Mouse (Mus musculus) CH12.LX (cell line): ENCODE measurements at regions not wholly inside any gene's neighbourhood (a gene's known extent, or its start where the extent isn't known, plus 50 kb on each side); places are given as distances from the start of the nearest gene placed in this dataset.

Experiments used
- DNase-seq: peaks from one replicate; pipeline ENCODE4 v3.0.0-alpha.2; 2013; ENCODE audit errors: extremely low read depth
- H3K27ac ChIP-seq: 2 replicates; pipeline ENCODE4 v1.5.1; 2012; ENCODE audit warnings: low read depth, mild to moderate bottlenecking, control low read depth, moderate library complexity; ENCODE audit not compliant: insufficient read depth
- H3K27me3 ChIP-seq: replicated peaks from 2 replicates; pipeline ENCODE3; 2012; ENCODE audit warnings: inconsistent platforms
- H3K36me3 ChIP-seq, 2 experiments: replicated peaks in 1 of 2; 2 replicates each; pipeline versions ENCODE3 to v1.6.1; 2012; ENCODE audit warnings: inconsistent platforms in 1 of 2, low read length in 1 of 2, mild to moderate bottlenecking in 1 of 2, mixed read lengths in 1 of 2, moderate library complexity in 1 of 2; ENCODE audit not compliant: control insufficient read depth in 1 of 2, insufficient read depth in 1 of 2
- H3K4me1 ChIP-seq, 2 experiments: 2 replicates each; pipeline ENCODE4 v1.6.1; 2012; ENCODE audit warnings: inconsistent platforms in 1 of 2, moderate library complexity in 1 of 2; ENCODE audit not compliant: insufficient read depth in 2 of 2, control insufficient read depth in 1 of 2
- H3K4me2 ChIP-seq: 2 replicates; pipeline ENCODE4 v1.6.1; 2012; ENCODE audit warnings: low read depth, mild to moderate bottlenecking, control low read depth; ENCODE audit not compliant: poor library complexity, insufficient read depth, severe bottlenecking
- H3K4me3 ChIP-seq, 3 experiments: fragments of 150-350 bp in 1 of 3; sonication (generic) in 1 of 3; replicated peaks in 1 of 3; 2 replicates each; pipeline versions ENCODE3 to v1.5.1; 2011 to 2012; ENCODE audit warnings: low read depth in 2 of 3, low read length in 2 of 3, mild to moderate bottlenecking in 2 of 3, moderate library complexity in 2 of 3, control low read depth in 1 of 3, improper control_type of control experiment in 1 of 3, inconsistent platforms in 1 of 3, mixed read lengths in 1 of 3; ENCODE audit not compliant: poor library complexity in 1 of 3
- H3K79me2 ChIP-seq: replicated peaks from 2 replicates; pipeline ENCODE4 v1.6.1; 2012; ENCODE audit warnings: mild to moderate bottlenecking, moderate library complexity; ENCODE audit not compliant: control insufficient read depth, poor library complexity, insufficient read depth, severe bottlenecking; ENCODE audit errors: extremely low read depth
- H3K9ac ChIP-seq: 2 replicates; pipeline ENCODE4 v1.6.1; 2012; ENCODE audit warnings: low read depth, mild to moderate bottlenecking, control low read depth, moderate library complexity; ENCODE audit not compliant: insufficient read depth
- H3K9me3 ChIP-seq: replicated peaks from 2 replicates; pipeline ENCODE3; 2012; ENCODE audit warnings: low read length, inconsistent platforms, mixed read lengths
- BHLHE40 ChIP-seq: IDR thresholded peaks from 2 replicates; pipeline ENCODE4 v1.6.1; 2011; ENCODE audit warnings: mild to moderate bottlenecking, low read depth, low read length, improper control_type of control experiment
- CTCF ChIP-seq, 2 experiments: IDR thresholded peaks in 1 of 2; conservative IDR thresholded peaks in 1 of 2; 2 replicates each; pipeline ENCODE4 v1.5.1; 2011 to 2012; ENCODE audit warnings: low read depth in 2 of 2, low read length in 2 of 2, improper control_type of control experiment in 1 of 2, inconsistent platforms in 1 of 2, mild to moderate bottlenecking in 1 of 2, moderate library complexity in 1 of 2
- EP300 ChIP-seq: IDR thresholded peaks from 2 replicates; pipeline ENCODE4 v1.6.1; 2011; ENCODE audit warnings: low read length, improper control_type of control experiment
- ETS1 ChIP-seq: conservative IDR thresholded peaks from 2 replicates; pipeline ENCODE4 v1.6.1; 2012; ENCODE audit warnings: low read depth, mild to moderate bottlenecking, inconsistent platforms, low read length, improper control_type of control experiment, moderate library complexity
- GABPA ChIP-seq: IDR thresholded peaks from 2 replicates; pipeline ENCODE4 v1.6.1; 2012; ENCODE audit warnings: low read depth, low read length, improper control_type of control experiment, inconsistent platforms; ENCODE audit not compliant: insufficient replicate concordance
- HCFC1 ChIP-seq: IDR thresholded peaks from 2 replicates; pipeline ENCODE4 v1.6.1; 2012; ENCODE audit warnings: low read depth, mild to moderate bottlenecking, inconsistent platforms, low read length, improper control_type of control experiment
- IRF4 ChIP-seq: IDR thresholded peaks from 2 replicates; pipeline ENCODE4 v1.6.1; 2014; ENCODE audit warnings: low read depth, mild to moderate bottlenecking, inconsistent platforms, low read length, improper control_type of control experiment
- KAT2A ChIP-seq: IDR thresholded peaks from 2 replicates; pipeline ENCODE4 v1.6.1; 2012; ENCODE audit warnings: low read length, improper control_type of control experiment, inconsistent platforms; ENCODE audit not compliant: insufficient replicate concordance
- MAFK ChIP-seq: IDR thresholded peaks from 2 replicates; pipeline ENCODE4 v1.6.1; 2011; ENCODE audit warnings: low read length, improper control_type of control experiment; ENCODE audit not compliant: insufficient replicate concordance
- MAX ChIP-seq: IDR thresholded peaks from 2 replicates; pipeline ENCODE4 v1.6.1; 2011; ENCODE audit warnings: low read length, improper control_type of control experiment
- MEF2A ChIP-seq: IDR thresholded peaks from 2 replicates; pipeline ENCODE4 v1.6.1; 2014; ENCODE audit warnings: low read depth, mild to moderate bottlenecking, inconsistent platforms, low read length, improper control_type of control experiment, borderline replicate concordance
- MXI1 ChIP-seq: IDR thresholded peaks from 2 replicates; pipeline ENCODE4 v1.6.1; 2011; ENCODE audit warnings: mild to moderate bottlenecking, low read depth, low read length, improper control_type of control experiment
- MYC ChIP-seq: IDR thresholded peaks from 2 replicates; pipeline ENCODE4 v1.6.1; 2011; ENCODE audit warnings: low read depth, mild to moderate bottlenecking, improper control_type of control experiment, low read length
- NELFE ChIP-seq: IDR thresholded peaks from 2 replicates; pipeline ENCODE4 v1.6.1; 2011; ENCODE audit warnings: low read depth, low read length, improper control_type of control experiment
- NRF1 ChIP-seq: IDR thresholded peaks from 2 replicates; pipeline ENCODE4 v1.6.1; 2014; ENCODE audit warnings: low read depth, mild to moderate bottlenecking, inconsistent platforms, low read length, improper control_type of control experiment, moderate library complexity
- POLR2A ChIP-seq: IDR thresholded peaks from 2 replicates; pipeline ENCODE4 v1.6.1; 2011; ENCODE audit warnings: low read depth, mild to moderate bottlenecking, improper control_type of control experiment, low read length
- RAD21 ChIP-seq: IDR thresholded peaks from 2 replicates; pipeline ENCODE4 v1.6.1; 2011; ENCODE audit warnings: low read depth, mild to moderate bottlenecking, low read length, improper control_type of control experiment, moderate library complexity
- SIN3A ChIP-seq: IDR thresholded peaks from 2 replicates; pipeline ENCODE4 v1.6.1; 2012; ENCODE audit warnings: low read length, improper control_type of control experiment, inconsistent platforms
- SMC3 ChIP-seq: IDR thresholded peaks from 2 replicates; pipeline ENCODE4 v1.6.1; 2011; ENCODE audit warnings: low read depth, low read length, improper control_type of control experiment
- TBP ChIP-seq: conservative IDR thresholded peaks from 2 replicates; pipeline ENCODE4 v1.6.1; 2011; ENCODE audit warnings: low read depth, low read length, improper control_type of control experiment
- TCF12 ChIP-seq: IDR thresholded peaks from 2 replicates; pipeline ENCODE4 v1.6.1; 2014; ENCODE audit warnings: low read depth, mild to moderate bottlenecking, inconsistent platforms, low read length, improper control_type of control experiment
- UBTF ChIP-seq: IDR thresholded peaks from 2 replicates; pipeline ENCODE4 v1.6.1; 2012; ENCODE audit warnings: low read depth, mild to moderate bottlenecking, inconsistent platforms, low read length, improper control_type of control experiment, moderate library complexity
- USF2 ChIP-seq: conservative IDR thresholded peaks from 2 replicates; pipeline ENCODE4 v1.6.1; 2011; ENCODE audit warnings: low read depth, low read length, improper control_type of control experiment
- ZC3H11A ChIP-seq: IDR thresholded peaks from 2 replicates; pipeline ENCODE4 v1.6.1; 2012; ENCODE audit warnings: low read depth, mild to moderate bottlenecking, inconsistent platforms, low read length, improper control_type of control experiment
- ZKSCAN1 ChIP-seq: IDR thresholded peaks from 2 replicates; pipeline ENCODE4 v1.6.1; 2012; ENCODE audit warnings: low read depth, inconsistent platforms, low read length, improper control_type of control experiment, borderline replicate concordance
- ZNF384 ChIP-seq: IDR thresholded peaks from 2 replicates; pipeline ENCODE4 v1.6.1; 2012; ENCODE audit warnings: low read depth, low read length, improper control_type of control experiment, inconsistent platforms
- dilution Hi-C: fragments of 300-500 bp; cut with MboI; formaldehyde crosslinking; loops from 2 replicates; pipeline ENCODE4 v1.14.3; 2020; ENCODE audit warnings: low sequenced_read_pairs; ENCODE audit not compliant: extremely low pct_unique_long_range_greater_than_20kb, extremely low pct_ligation_motif_present
- in situ Hi-C: fragments of 300-500 bp; cut with MboI; formaldehyde crosslinking; loops from 3 replicates; pipeline ENCODE4 v1.14.3; 2019; ENCODE audit warnings: low sequenced_read_pairs, low pct_ligation_motif_present, low pct_unique_long_range_greater_than_20kb, mixed read lengths

DNA sequence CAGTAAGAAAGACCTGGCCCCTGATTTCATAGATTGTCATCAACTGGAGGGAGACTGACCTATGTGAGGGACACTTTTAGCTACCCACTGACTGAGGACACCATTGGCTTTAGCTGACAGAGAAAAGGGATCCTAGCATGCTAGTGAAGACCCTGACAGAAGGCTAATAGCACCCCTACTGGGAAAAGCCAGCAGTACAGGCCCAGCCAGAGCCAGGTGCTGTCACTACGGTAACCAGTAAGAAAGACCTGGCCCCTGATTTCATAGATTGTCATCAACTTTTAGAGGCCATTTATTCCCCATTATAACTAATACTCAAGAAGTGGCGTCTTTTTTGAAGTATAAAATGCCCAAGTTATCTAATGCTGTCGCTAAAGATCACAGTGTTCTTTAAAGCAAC is 70.2 kb upstream of the Hk2 start:
- no peak overlapping the region for H3K27ac ChIP-seq
- peaks cover 5% of the 10 kb centered on the region for H3K9me3 ChIP-seq
- H3K9ac ChIP-seq, result no peak overlapping the region
- in situ Hi-C loops (loop anchor here (5.0 to 10.0 kb wide), 2 partner anchors 70 to 102 kb away; partner anchors contain the start of gene Hk2), dilution Hi-C loops (no loop called here)
- H3K36me3 ChIP-seq, result no peaks in the 10 kb centered on the region
- no peaks in the 10 kb centered on the region for H3K79me2 ChIP-seq
- no peaks in the 10 kb centered on the region for H3K27me3 ChIP-seq
- H3K4me3 ChIP-seq, result no peak overlapping the region
- peak; percentile 58 for DNase-seq
- H3K4me2 ChIP-seq, result no peak overlapping the region
- TF ChIP-seq NRF1, result no peak
- no peak for TF ChIP-seq ETS1
- TF ChIP-seq SIN3A, result no peak
- no peak for TF ChIP-seq USF2
- no peak for TF ChIP-seq MAFK
- no peak for TF ChIP-seq UBTF
- TF ChIP-seq EP300, result no peak
- TF ChIP-seq ZC3H11A, result 0 out of 2 replicates have a peak, but pooled peaks have one; percentile 13
- 0 out of 2 replicates have a peak, but pooled peaks have one; percentile 15 for TF ChIP-seq MAX
- TF ChIP-seq BHLHE40, result no peak
- TF ChIP-seq IRF4, result peak; percentile 18; the same call in 1 of the 2 replicates
- no peak for TF ChIP-seq POLR2A
- TF ChIP-seq RAD21, result peak; percentile 79
- no peak for TF ChIP-seq KAT2A
- TF ChIP-seq CTCF (conservative IDR thresholded peaks at IDR 0.05 in 1 of 2, IDR thresholded peaks at IDR 0.05 in 1 of 2; ENCODE audit: low read depth in 2 of 2, low read length in 2 of 2), result peak; percentile 70 to 74
- TF ChIP-seq ZKSCAN1, result no peak
- TF ChIP-seq SMC3, result peak; percentile 64
- no peak for TF ChIP-seq ZNF384
- TF ChIP-seq MEF2A, result no peak
- TF ChIP-seq MXI1, result peak; percentile 42; the same call in 1 of the 2 replicates
- TF ChIP-seq GABPA, result no peak
- TF ChIP-seq MYC, result no peak
- TF ChIP-seq TCF12, result no peak
- no peak for TF ChIP-seq TBP
- TF ChIP-seq NELFE, result no peak
- TF ChIP-seq HCFC1, result no peak
- peaks cover 6 to 14% of the 10 kb centered on the region in 2 experiments for H3K4me1 ChIP-seq
